Mouse (Mus musculus) cerebellum, adult 2 months (tissue): ENCODE measurements at regions not wholly inside any gene's neighbourhood (a gene's known extent, or its start where the extent isn't known, plus 50 kb on each side); places are given as distances from the start of the nearest gene placed in this dataset.

ENCODE experiments used
- DNase-seq, 2 experiments: peaks; one replicate each; pipeline ENCODE4 v3.0.0; 2021
- H3K27ac ChIP-seq: fragments of 200-500 bp; 2 replicates; pipeline ENCODE4 v1.5.1; 2012; ENCODE audit warnings: low read length, control low read depth, inconsistent platforms; ENCODE audit not compliant: insufficient read depth
- H3K27me3 ChIP-seq: fragments of 200-500 bp; 2 replicates; pipeline ENCODE4 v1.6.1; 2012; ENCODE audit warnings: inconsistent platforms, mild to moderate bottlenecking, low read length, moderate library complexity; ENCODE audit not compliant: control insufficient read depth, insufficient read depth
- H3K4me1 ChIP-seq: fragments of 200-500 bp; 2 replicates; pipeline ENCODE4 v1.6.1; 2011; ENCODE audit warnings: low read length; ENCODE audit not compliant: control insufficient read depth, insufficient read depth
- H3K4me3 ChIP-seq: fragments of 200-500 bp; replicated peaks from 2 replicates; pipeline ENCODE3; 2011; ENCODE audit warnings: mild to moderate bottlenecking, low read depth, low read length, control low read depth; ENCODE audit not compliant: insufficient read depth
- CTCF ChIP-seq: fragments of 200-500 bp; IDR thresholded peaks from 2 replicates; pipeline ENCODE4 v1.5.1; 2011; ENCODE audit warnings: low read depth, mild to moderate bottlenecking, control low read depth, low read length, moderate library complexity, borderline replicate concordance; ENCODE audit not compliant: insufficient read depth
- POLR2A ChIP-seq: fragments of 200-500 bp; IDR thresholded peaks from 2 replicates; pipeline ENCODE4 v1.6.1; 2011; ENCODE audit warnings: low read length, control low read depth, borderline replicate concordance; ENCODE audit not compliant: insufficient read depth
- WGBS: fragments of 180-500 bp; shearing (Covaris S2); methylation state at CpG from one replicate; pipeline ENCODE4 v1.1.7; 2018; 5-methylcytosine and 5-hydroxymethylcytosine counted together

- no peak for DNase-seq
- no peaks in the 10 kb centered on the region for H3K4me1 ChIP-seq
- 93% methylated on average over 1 of the region's 1 CpGs for WGBS
- no peak overlapping the region for H3K4me3 ChIP-seq
- TF ChIP-seq CTCF (no peak), POLR2A (no peak)
- H3K27ac ChIP-seq, result no peak overlapping the region
- H3K27me3 ChIP-seq, result no peaks in the 10 kb centered on the region
Observed at GRCm38 (mm10) chr6:104055996-104056395, 436.6 kb upstream of the Cntn6 start.

DNA sequence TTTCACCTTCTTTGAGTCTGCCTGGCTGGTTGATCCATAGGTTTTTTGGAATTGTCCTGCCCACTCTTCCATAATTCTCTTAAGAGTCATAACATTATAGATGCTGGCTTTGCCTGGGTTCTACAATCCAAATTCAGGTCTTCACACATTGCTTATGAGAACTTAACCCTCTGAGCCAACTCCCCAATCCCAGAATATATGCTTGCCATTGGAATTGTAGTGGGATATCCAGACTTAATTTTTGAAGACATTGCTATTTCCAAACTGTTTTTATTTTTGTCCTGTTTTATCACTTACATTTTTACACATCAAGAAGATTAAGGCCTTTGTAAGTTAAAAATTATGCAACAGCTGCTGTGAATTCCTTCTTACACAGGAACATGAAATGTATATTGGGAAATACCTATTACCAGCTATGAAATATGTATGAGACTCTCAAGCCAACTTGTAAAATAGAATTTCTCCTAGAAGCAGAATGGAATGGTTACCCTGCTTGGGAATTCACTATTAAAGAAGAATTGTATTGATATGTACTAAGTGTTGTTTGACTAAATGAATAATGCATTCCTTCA, 430.8 kb upstream of the Cntn6 start:
- Histone ChIP-seq H3K4me3 (no peak overlapping the region), H3K27me3 (no peaks in the 10 kb centered on the region), H3K4me1 (no peaks in the 10 kb centered on the region), H3K27ac (no peak overlapping the region)
- TF ChIP-seq CTCF (no peak), POLR2A (no peak)
- no peak for DNase-seq

DNA sequence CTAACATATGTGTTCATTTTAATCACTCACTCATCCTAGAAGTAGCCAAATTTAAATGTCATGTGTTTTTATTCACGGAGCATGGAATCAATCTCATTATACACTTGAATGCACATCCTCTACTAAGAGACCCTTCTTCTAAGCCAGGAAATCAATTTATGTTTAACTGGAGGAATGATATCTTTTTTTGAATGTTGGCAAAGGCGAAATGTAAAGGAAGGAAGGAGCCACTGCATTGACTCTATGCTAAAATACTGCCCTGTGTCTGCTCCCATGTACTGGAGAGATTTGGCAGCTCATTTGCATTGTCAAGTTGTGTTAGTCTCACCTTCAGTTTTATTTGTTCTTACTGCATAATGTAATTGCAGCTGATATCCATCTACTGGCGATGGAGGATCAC, 412.0 kb upstream of the Cntn6 start:
- no peak overlapping the region for H3K27ac ChIP-seq
- TF ChIP-seq CTCF (no peak), POLR2A (no peak)
- WGBS, result 31% methylated on average over 3 of the region's 3 CpGs
- no peaks in the 10 kb centered on the region for H3K4me1 ChIP-seq
- no peak overlapping the region for H3K4me3 ChIP-seq
- no peak for DNase-seq
- H3K27me3 ChIP-seq, result no peaks in the 10 kb centered on the region

- 98% methylated on average over 2 of the region's 2 CpGs for WGBS
- H3K27ac ChIP-seq, result no peak overlapping the region
- DNase-seq, result no peak
- H3K27me3 ChIP-seq, result no peaks in the 10 kb centered on the region
- H3K4me3 ChIP-seq, result no peak overlapping the region
- H3K4me1 ChIP-seq, result no peaks in the 10 kb centered on the region
- TF ChIP-seq CTCF (no peak), POLR2A (no peak)
Observed at GRCm38 (mm10) chr6:104082242-104082641, 410.3 kb upstream of the Cntn6 start.

- no peak for TF ChIP-seq CTCF
- TF ChIP-seq POLR2A, result no peak
- no peak for DNase-seq
- no peaks in the 10 kb centered on the region for H3K4me1 ChIP-seq
- H3K4me3 ChIP-seq, result no peak overlapping the region
- H3K27ac ChIP-seq, result no peak overlapping the region
- WGBS, result 90% methylated on average over 5 of the region's 5 CpGs
- H3K27me3 ChIP-seq, result no peaks in the 10 kb centered on the region
Observed at GRCm38 (mm10) chr6:104108386-104108785, 384.2 kb upstream of the Cntn6 start.
